Mouse (Mus musculus): ENCODE data around the gene Svopl.

DNA sequence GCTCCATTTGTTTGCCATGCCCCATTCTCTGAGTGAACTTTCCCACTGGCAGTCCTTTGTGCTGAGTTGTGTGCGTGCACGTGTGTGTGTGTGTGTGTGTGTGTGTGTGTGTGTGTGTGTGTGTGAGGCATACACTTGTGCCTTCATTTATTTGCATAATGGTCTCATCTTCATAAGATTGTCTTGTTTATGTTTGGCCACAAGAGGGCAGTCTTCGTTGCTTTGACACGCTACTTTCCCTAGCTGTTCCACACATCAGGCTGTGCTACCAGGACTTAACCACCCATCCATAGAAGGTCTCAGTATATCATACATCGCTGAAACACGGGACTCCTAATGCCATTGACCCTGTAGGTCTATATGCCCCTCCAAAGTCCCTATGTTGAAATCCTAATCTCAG is 39.3 kb downstream of the Svopl start:
- TF ChIP-seq EP300 (IDR thresholded peaks at IDR 0.05) (no peak), CTCF (IDR thresholded peaks at IDR 0.05) (peak; percentile 87)
